Mouse (Mus musculus) heart, embryonic 11.5 days (tissue): ENCODE results near the gene Tmem116. TPM values are rescaled to one million over a fixed set of nuclear protein-coding genes. Genes with fewer than 3 reads are reported as not detected.

Experiments
- polyA plus RNA-seq: library from polyadenylated mRNA; unstranded; fragments of >200 nt; fragmentation: Nextera tagmentation; extraction: Ambion mirVana; gene quantifications from 2 replicates; pipeline ENCODE4 v1.2.1, GENCODE M21; 2014

Gene Tmem116
- polyA plus RNA-seq, 1 experiment from 2014 or later = 3.5 TPM

Other genes starting within 250 kb of the Tmem116 start
- 498 and 592 TPM in 2 replicates for gene Rpl6, start 247.4 kb upstream of the Tmem116 start, polyA plus RNA-seq
- gene Hectd4, start 231.7 kb upstream of the Tmem116 start, polyA plus RNA-seq = 5.3 and 7.3 TPM in 2 replicates
- gene Trafd1, start 66.3 kb upstream of the Tmem116 start, polyA plus RNA-seq = 60.6 and 69.8 TPM in 2 replicates
- 37.2 and 43.8 TPM in 2 replicates for gene Naa25, start 54.0 kb upstream of the Tmem116 start, polyA plus RNA-seq
- 137 and 153 TPM in 2 replicates for gene Erp29, start 613 bp downstream of the Tmem116 start, polyA plus RNA-seq
- 0.29 and 0.45 TPM in 2 replicates for gene Adam1b, start 51.5 kb downstream of the Tmem116 start, polyA plus RNA-seq
- gene Adam1a, start 93.6 kb downstream of the Tmem116 start, polyA plus RNA-seq = 1.0 and 1.3 TPM in 2 replicates
- gene Gm42878, start 93.6 kb downstream of the Tmem116 start, polyA plus RNA-seq = not detected in 2 replicates
- gene Mapkapk5, start 94.0 kb downstream of the Tmem116 start, polyA plus RNA-seq = 43.6 and 45.7 TPM in 2 replicates
- 24.6 and 39.3 TPM in 2 replicates for gene Aldh2, start 141.9 kb downstream of the Tmem116 start, polyA plus RNA-seq
- gene Acad12, start 167.0 kb downstream of the Tmem116 start, polyA plus RNA-seq = 5.4 and 5.7 TPM in 2 replicates
- gene Acad10, start 208.6 kb downstream of the Tmem116 start, polyA plus RNA-seq = 1.1 and 1.5 TPM in 2 replicates
- 23.9 and 30.7 TPM in 2 replicates for gene Brap, start 208.7 kb downstream of the Tmem116 start, polyA plus RNA-seq